Mouse (Mus musculus): ENCODE results near the gene Hmgcl.
"Not testable (repeated sequence)": the region's sequence is repeated elsewhere in the genome, so short reads cannot be mapped to it uniquely, and the experiment has no call there.

Gene Hmgcl

GRCm38 (mm10) chr4:135961709-135962108 lies 15.5 kb downstream of the Hmgcl start:
- peak in 1 of 2 experiments; percentile 62 for DNase-seq (ENCODE audit: low spot score in 2 of 2)

GRCm38 (mm10) chr4:135962198-135962597 lies 15.9 kb downstream of the Hmgcl start:
- peak in 1 of 2 experiments; percentile 62 for DNase-seq (ENCODE audit: low spot score in 2 of 2)

DNA sequence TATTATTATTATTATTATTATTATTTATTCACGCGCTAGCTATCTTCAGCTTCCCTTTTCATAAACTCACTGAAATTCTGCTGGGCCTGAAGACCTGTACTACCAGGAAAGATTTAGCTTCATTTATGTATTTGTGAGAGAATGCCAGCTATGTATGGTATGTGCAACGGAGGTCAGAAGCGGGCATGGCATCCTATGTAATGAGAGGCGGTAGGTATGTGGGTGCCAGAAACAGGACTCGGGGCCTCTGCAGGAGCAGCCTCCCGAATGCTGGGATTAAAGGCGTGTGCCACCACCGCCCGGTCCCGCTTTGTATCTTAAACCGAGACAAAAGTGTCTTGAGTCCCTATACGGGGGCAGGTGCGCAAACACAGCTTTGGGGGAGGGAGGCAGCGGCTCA lies 16.7 kb downstream of the Hmgcl start:
- no peak for DNase-seq (ENCODE audit: low spot score in 2 of 2)

DNA sequence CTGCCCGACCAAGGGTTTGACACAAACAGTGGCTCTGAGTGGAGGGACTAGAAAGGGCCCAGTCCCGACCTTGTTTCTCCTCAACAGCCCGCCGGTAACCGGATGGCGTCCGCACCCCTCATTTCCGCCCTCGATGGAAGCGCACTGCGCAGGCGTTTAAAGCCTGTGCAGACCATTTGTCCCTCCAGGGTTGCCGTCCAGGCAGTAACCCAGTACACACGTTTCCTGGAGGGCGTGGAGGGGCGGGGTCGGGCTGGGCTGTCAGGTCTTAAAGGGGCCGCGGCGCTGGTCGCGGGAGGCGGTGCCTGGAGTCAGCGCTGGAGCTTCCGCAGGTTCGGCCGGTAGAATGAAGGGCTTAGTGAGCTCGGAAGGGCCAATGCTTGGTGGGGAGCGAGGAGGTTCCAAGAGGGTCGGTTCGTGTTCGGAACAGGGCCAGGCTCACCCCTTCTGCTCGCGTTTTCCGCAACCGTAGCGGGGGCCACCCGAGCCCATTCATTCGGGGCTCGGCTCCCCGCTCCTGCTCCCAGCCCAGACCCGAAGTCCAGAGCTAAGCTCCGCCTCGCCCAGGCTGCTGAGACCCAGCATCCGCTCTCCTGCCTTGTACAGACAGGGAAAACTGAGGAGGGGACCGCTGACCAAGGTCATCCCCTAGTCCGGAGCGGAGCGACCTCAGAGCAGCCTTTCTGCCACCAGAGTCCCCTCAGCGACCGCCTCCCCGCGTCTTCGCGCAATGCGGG lies 17.4 kb downstream of the Hmgcl start, which contains the start of gene Gale:
Gale (plus strand) TSS at position 271 of the 737 bp plus-strand sequence.
- DNase-seq (ENCODE audit: low spot score in 2 of 2) = peak; percentile 92 to 95

DNA sequence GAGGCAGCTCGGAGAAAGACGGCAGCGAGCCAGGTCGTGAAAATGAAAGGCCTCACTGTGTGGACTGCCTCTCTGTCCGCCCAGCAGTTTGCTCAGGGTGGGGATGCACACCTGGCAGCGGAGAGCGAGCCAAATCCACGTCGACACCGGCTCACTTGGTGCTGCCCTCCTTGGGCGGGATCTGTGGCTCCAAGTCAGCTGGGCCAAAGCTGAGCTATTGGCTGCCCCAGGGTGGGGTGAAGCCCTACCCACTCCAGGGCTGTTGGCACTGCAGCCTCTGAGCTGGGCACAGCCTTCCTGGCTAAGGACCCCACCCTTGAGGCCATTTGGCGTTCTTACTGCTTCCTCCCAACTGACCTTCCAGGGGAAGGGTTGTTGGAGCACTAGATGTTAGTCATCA lies 18.2 kb downstream of the Hmgcl start:
- DNase-seq (ENCODE audit: low spot score in 2 of 2) = peak; percentile 59 to 78

GRCm38 (mm10) chr4:135965113-135965512 lies 18.9 kb downstream of the Hmgcl start:
- peak in 1 of 2 experiments; percentile 61 for DNase-seq (ENCODE audit: low spot score in 2 of 2)

GRCm38 (mm10) chr4:135966283-135966682 lies 20.0 kb downstream of the Hmgcl start:
- DNase-seq (ENCODE audit: low spot score in 2 of 2) = peak in 1 of 2 experiments; percentile 65

- peak in 1 of 2 experiments; percentile 60 for DNase-seq (ENCODE audit: low spot score in 2 of 2)
These were observed 21.0 kb downstream of the Hmgcl start for GRCm38 (mm10) chr4:135967086-135967760.

- DNase-seq (ENCODE audit: low spot score in 2 of 2) = peak in 1 of 2 experiments; percentile 64
These were observed 22.1 kb downstream of the Hmgcl start for GRCm38 (mm10) chr4:135968271-135968869.

DNA sequence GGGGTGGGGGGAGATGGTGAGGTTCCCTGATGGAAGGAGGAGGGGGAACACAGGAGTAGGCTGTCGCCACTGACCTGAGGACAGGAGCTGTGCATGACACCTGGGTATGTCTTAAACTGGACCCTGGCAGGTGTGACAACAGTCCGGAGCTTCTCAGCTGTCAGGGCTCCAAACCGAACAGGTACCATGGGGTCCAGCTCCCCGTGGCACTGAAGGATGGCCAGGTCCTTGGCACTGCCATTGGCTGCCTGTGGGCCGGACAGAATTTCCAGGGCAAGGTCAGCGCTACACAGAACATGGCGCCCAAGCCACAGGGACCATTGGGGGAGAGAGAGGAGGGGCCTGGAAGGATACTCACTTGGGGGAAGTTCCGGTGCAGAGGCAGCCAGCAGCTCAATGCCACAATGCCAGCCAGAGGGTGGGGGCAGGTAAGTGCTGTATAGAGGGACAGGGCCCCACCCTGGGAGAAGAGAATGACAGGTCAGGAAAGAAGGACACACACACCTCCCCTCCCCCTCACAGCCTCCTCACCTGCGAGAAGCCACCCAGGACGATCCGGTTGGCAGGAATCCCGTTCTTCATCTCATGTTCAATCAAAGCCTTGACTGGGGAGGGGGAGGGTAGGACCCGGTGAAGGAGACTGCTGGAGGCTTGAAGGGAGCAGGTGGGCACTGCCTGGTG lies 23.0 kb downstream of the Hmgcl start:
- DNase-seq (ENCODE audit: low spot score in 2 of 2) = no peak

DNA sequence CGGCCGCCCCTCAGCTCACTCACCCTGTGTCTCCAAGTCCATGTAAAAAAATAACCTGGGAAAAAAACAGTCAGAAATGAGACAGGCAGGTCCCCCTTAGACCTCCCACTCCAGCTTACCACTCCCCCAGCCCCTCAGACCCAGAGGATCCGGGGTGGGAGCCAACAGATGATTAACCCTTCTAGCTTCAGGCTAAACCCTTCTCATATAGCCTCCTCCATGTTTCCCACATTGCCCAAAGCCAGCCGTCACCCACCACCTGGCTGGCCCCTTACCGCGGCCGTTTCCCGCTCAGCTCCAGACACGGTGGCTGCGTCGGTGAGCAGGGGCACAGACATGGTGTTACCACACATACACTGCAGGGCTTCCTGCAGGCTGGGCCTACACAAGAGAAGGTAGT lies 24.3 kb downstream of the Hmgcl start:
- peak; percentile 10 to 59 for DNase-seq (ENCODE audit: low spot score in 2 of 2)

GRCm38 (mm10) chr4:135971805-135972555 lies 25.7 kb downstream of the Hmgcl start:
- no peak for DNase-seq (ENCODE audit: low spot score in 2 of 2)

DNA sequence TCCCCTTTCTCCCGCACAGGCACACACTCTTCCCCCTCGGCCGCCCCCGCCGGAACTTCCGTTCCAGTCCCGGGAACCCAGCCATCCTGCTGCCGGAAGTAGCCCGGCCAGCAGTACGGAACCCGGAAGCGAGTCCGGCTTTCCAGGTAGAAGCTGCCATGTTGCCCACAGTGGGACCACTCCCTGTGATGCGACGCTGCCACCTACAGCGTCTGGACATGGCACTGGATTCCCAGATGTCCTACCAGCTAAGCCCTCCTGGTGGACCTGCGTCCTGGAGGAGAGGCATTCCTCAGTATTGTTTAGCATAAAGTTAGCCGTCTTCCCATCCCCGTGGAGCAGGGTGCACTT lies 26.3 kb downstream of the Hmgcl start, which contains the start of gene Lypla2:
Lypla2 (minus strand) TSS at position 71 of the 351 bp plus-strand sequence.
- DNase-seq (ENCODE audit: low spot score in 2 of 2) = peak; percentile 80 to 90

DNA sequence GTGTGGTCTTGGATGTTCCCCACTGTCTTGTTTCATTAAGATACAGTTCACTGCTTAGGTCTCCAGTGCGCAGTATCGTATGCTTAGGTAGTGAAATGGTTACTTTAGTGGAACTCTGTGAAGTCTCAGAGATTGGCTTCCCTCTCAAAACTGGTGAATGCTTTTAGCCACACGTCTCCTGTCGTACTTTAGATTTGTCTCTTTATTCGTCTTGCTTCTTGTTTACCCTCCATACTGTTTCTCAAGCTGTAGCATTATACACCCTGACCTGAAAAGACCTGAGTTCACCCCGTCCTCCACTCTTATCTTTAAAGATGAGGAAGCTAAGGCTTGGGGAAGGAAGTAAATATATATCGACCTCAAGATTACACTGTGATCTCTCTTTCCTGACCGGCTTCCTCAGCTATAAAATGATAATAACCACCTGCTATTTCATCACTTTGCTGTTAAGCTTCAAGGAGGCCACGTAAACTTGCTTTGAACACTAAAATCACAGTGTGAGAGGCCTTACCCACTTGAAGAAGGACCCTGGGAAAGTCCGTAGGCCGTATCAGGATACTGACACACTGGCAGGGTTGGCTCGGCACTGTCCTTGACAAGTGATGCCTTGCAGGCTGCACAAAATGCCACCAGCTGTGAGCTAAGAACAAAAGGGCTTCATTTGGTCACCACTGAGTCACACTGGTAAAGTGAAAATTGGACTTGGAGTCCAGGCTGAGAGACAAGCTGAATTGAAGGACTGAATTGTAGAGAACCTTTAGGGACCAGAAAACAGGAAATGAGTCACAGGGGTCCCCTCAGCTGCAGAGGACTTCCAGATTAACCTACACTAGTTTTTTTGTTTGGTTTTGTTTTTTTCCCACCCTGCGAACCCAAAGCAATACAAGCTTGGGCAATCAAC lies 26.9 kb downstream of the Hmgcl start:
- DNase-seq (ENCODE audit: low spot score in 2 of 2) = peak in 1 of 2 experiments; percentile 68

- DNase-seq (ENCODE audit: low spot score in 2 of 2) = peak in 1 of 2 experiments; percentile 57
These were observed 29.9 kb downstream of the Hmgcl start for GRCm38 (mm10) chr4:135976146-135976545.

GRCm38 (mm10) chr4:135980223-135980622 lies 34.0 kb downstream of the Hmgcl start:
- DNase-seq (ENCODE audit: low spot score in 2 of 2) = not testable (repeated sequence)

- DNase-seq (ENCODE audit: low spot score in 2 of 2) = no peak
These were observed 35.3 kb downstream of the Hmgcl start for GRCm38 (mm10) chr4:135981524-135982063.

DNA sequence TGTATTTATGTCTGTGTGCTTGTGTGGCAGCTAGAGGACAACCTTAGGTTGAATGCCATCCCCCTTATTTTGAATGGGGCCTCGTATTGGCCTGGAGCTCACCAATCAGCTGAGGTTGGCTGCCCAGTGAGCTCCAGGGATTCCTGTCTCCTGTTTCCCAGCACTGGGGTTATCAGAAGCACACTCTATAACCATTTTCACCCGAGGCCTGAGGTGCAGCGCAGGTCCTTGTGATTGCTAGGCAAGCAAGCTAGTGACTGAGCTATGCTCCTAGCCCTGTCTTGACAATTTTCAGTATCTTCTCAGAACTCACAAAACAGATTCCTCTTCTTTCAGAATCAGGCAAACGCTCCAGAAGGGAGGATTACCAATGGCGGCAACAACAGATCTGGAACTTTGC lies 38.3 kb downstream of the Hmgcl start:
- DNase-seq (ENCODE audit: low spot score in 2 of 2) = no peak

- DNase-seq (ENCODE audit: low spot score in 2 of 2) = peak in 1 of 2 experiments; percentile 74
These were observed 38.9 kb downstream of the Hmgcl start for GRCm38 (mm10) chr4:135985193-135985592.

GRCm38 (mm10) chr4:135985769-135986168 lies 39.5 kb downstream of the Hmgcl start:
- no peak for DNase-seq (ENCODE audit: low spot score in 2 of 2)

Measured in spleen, postnatal 4 days (tissue).